Mouse (Mus musculus) frontal cortex, adult (tissue): Measurements from ENCODE around the gene Dpep2nb.
A peak's percentile ranks its signal among the peaks of the same experiment; 100 is the strongest.

Experiments
- ATAC-seq: cut with Nextera tagmentation; 2 replicates; pipeline ENCODE4 v1.9.2; 2017; ENCODE audit warnings: mild to moderate bottlenecking, moderate library complexity, mixed read lengths; ENCODE audit not compliant: low TSS enrichment

Dpep2nb gene

DNA sequence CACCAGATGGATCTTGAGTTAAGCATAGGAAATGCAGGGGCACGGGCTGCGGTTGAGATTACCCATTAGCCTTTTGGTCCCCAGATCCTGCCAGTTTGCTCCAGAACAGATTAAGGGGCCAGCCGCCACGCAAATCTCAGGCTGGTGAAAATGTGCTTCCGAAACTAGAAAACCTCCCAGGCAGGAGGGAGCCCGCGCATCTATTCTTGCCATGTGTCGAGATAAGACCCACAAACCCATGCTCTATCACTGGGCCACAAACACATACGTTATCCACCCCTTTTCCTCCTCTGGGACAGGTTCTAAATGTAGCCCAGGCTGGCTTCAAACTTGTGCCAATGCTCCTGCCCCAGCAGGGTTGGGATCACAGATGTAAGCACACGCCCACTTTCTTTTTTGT lies 44.2 kb downstream of the Dpep2nb start:
- no peak for ATAC-seq

- ATAC-seq: no peak
These were observed 44.7 kb downstream of the Dpep2nb start for GRCm38 (mm10) chr8:105961101-105961500.

- ATAC-seq: 0 out of 2 replicates have a peak, but pooled peaks have one; percentile 41
These were observed 46.4 kb downstream of the Dpep2nb start for GRCm38 (mm10) chr8:105959350-105959749.

DNA sequence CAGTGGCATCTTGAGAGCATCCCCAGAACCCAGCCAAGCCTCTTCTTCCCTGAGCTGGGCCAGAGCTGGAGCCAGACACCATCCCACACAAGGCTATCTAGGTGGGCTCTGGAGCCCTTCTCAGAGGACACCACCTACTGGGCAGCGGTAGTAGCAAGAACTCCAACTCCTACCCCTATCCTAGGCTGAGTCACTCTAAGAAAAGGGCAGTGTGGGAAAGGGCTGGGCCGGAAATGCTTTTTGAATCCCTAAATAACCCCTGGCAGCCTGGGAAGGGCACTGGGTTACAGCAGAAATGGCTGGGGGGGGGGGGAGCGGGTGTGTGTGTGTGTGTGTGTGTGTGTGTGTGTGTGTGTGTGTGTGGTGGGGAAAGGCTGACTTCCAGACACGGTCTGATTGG lies 48.0 kb downstream of the Dpep2nb start:
- 0 out of 2 replicates have a peak, but pooled peaks have one; percentile 31 for ATAC-seq

GRCm38 (mm10) chr8:105956556-105956955 lies 49.2 kb downstream of the Dpep2nb start:
- no peak for ATAC-seq

DNA sequence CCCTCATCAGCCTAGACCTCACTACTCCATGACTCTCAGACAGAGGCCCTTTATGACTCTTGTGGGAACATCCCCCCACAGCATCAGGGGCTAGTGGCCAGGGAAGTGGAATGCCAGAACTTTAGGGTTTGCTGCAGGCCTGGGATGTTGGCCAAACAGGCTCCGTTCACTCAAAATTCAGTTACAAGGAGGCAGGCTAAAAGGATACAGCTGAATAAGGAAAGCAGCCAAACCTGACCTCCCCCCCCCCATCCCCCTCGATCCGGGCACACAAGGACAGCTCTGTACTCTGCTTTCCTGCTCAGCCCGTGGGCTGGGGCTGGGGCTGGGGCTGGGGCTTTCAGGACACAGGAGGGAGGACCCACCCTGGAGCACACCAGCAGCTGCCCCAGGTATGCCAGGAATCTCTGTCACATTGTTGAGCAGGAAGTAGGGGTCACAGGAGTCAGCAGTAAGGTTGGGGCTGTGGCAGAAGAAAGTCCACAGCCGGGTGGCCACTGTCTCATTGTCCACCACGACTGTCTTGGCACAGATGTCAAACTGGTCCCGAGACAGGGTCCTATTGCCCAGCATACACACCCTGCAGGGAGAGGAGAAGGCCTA lies 54.6 kb downstream of the Dpep2nb start:
- peak; percentile 56 for ATAC-seq

- ATAC-seq: no peak
These were observed 56.4 kb downstream of the Dpep2nb start for GRCm38 (mm10) chr8:105949350-105949749.
